ENCODE assay signal across 9 mouse cellular contexts in the genomic region with DNA sequence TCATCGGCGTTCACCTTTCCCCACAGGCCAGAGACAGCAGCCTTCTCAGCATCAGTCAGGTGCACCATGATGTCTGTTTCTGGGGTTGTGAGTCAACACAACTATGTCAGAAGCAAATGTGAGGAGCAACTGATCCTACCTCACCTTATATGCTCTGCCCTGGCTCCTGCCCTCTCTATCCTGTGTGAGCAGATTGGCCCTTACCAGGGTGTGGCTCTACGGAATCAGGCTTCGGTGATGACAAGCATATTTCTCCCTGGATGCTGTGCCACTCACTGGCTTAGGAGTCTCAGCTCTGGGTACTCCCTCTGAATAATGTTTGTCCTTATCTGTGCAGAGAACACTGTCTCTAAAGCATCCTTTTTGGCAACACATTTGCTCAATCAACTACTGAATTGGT. TPM values are rescaled to one million over a fixed set of nuclear protein-coding genes. Genes with fewer than 3 reads are reported as not detected.
DNase-seq lines count a peak whose midpoint lies in the region; TF ChIP-seq lines count a peak whose summit lies in the region.
"Had no signal": no experiment of that assay in that cellular context is flagged by ENCODE, and none has a peak within 500 bp of the region (broad histone marks: within the 10 kb centered on the region; RNA-seq: fewer than 3 reads in every experiment).

A gene (minus strand): TSS at position 289 of the 400 bp plus-strand sequence.

- H3K9me3 ChIP-seq in midbrain, embryonic 10.5 days (replicated peaks) = no peaks in the 10 kb centered on the region

- H3K4me3 ChIP-seq in heart, adult 2 months = no peak within 1 kb of the TSS
- no peak within 1 kb of the TSS for H3K4me3 ChIP-seq in brown adipose tissue, adult 24 weeks (ENCODE audit: insufficient read depth, low read depth, low read length)
- no peak within 1 kb of the TSS for H3K4me3 ChIP-seq in midbrain, embryonic 10.5 days

- no peak within 1 kb of the TSS for H3K27ac ChIP-seq in heart, adult 2 months
- no peak within 1 kb of the TSS for H3K27ac ChIP-seq in brown adipose tissue, adult 24 weeks (replicated peaks; ENCODE audit: low read depth, low read length)
- H3K27ac ChIP-seq in midbrain, embryonic 10.5 days (replicated peaks) = no peak within 1 kb of the TSS

- no peak for DNase-seq in heart, adult 2 months
- DNase-seq in heart, adult 9 months (ENCODE audit: low spot score in 2 of 2) = no peak
- DNase-seq in gastrocnemius, postnatal 4 days (ENCODE audit: low spot score in 2 of 2) = no peak
- no peak for DNase-seq in large intestine, adult 2 months (ENCODE audit: low read depth, low spot score)
- no peak for DNase-seq in midbrain, embryonic 10.5 days (ENCODE audit: low spot score)
- no peak for DNase-seq in right cerebral cortex, postnatal 36 days (ENCODE audit: low spot score in 2 of 2)
- no peak for DNase-seq in cerebellum, postnatal 4 days (ENCODE audit: low spot score in 2 of 2)

- no peaks in the 10 kb centered on the region for H3K27me3 ChIP-seq in heart, adult 2 months (ENCODE audit: control insufficient read depth, insufficient read depth, low read length)
- H3K27me3 ChIP-seq in midbrain, embryonic 10.5 days (ENCODE audit: low read depth, poor library complexity, severe bottlenecking) = no peaks in the 10 kb centered on the region

- H3K79me2 ChIP-seq in heart, adult 2 months (replicated peaks; ENCODE audit: control insufficient read depth, insufficient read depth, low read length) = no peaks in the 10 kb centered on the region

- no peaks in the 10 kb centered on the region for H3K36me3 ChIP-seq in heart, adult 2 months (ENCODE audit: control insufficient read depth, insufficient read depth, low read length)
- no peaks in the 10 kb centered on the region for H3K36me3 ChIP-seq in midbrain, embryonic 10.5 days

- H3K9ac ChIP-seq in heart, adult 2 months (ENCODE audit: low read depth, low read length) = no peak within 1 kb of the TSS

- H3K4me1 ChIP-seq in heart, adult 2 months (ENCODE audit: control insufficient read depth, insufficient read depth, low read length) = no peaks in the 10 kb centered on the region
- H3K4me1 ChIP-seq in brown adipose tissue, adult 24 weeks (ENCODE audit: control insufficient read depth, insufficient read depth, insufficient read length, low read length) = no peaks in the 10 kb centered on the region
- H3K4me1 ChIP-seq in midbrain, embryonic 10.5 days = no peaks in the 10 kb centered on the region

- TF ChIP-seq POLR2A in heart, adult 2 months (IDR thresholded peaks at IDR 0.05; ENCODE audit: insufficient read depth, low read depth, low read length) = no peak

- intact Hi-C loops in heart, adult 2 months (cut with DNase I) = no loop called here

- TF ChIP-seq CTCF in heart, adult 2 months (IDR thresholded peaks at IDR 0.05) = no peak

- 92% methylated on average over 4 of the region's 4 CpGs for WGBS in heart, adult 2 months
- 90% methylated on average over 4 of the region's 4 CpGs for WGBS in large intestine, adult 2 months
- WGBS in midbrain, embryonic 10.5 days = 90% methylated on average over 4 of the region's 4 CpGs

- TF ChIP-seq EP300 in heart, adult 2 months (IDR thresholded peaks at IDR 0.05; ENCODE audit: insufficient read depth, low read depth, low read length) = no peak

RNA-seq across cellular contexts. Expression of the gene that starts here (rescaled TPM):
- total RNA-seq in heart, adult 2 months (2021) = over 10,000 TPM in 1 of 2 experiments, 1,000 to 10,000 TPM in 1; 5,780 to 41,164 TPM
- polyA plus RNA-seq in heart, adult 2 months (2012; rRNA removed) = 10,215 and 68,774 TPM in 2 replicates
- 880 and 4,613 TPM in 2 replicates for polyA plus RNA-seq in brown adipose tissue, adult 24 weeks (2012; ENCODE audit: insufficient read depth, insufficient read length, missing spikeins)
- total RNA-seq in gastrocnemius, postnatal 4 days (2021) = 100 to 1,000 TPM; 289 to 541 TPM
- 97.3 and 114 TPM in 2 replicates for polyA plus RNA-seq in large intestine, adult 2 months (2012; rRNA removed)
- 74.3 and 117 TPM in 2 replicates for polyA plus RNA-seq in midbrain, embryonic 10.5 days (2016; fragmentation: Nextera tagmentation; extraction: Ambion mirVana)
- polyA plus RNA-seq: C2C12 had no signal

Comparison
In these comparisons a context has a peak if more than half of its experiments do, and no peak if none do; other contexts are left out.
1. RNA of the gene that starts here (total RNA-seq): 5,780 to 41,164 TPM in heart, adult 2 months; 289 to 541 TPM in gastrocnemius, postnatal 4 days; every median in the first group is over 10 times any median in the second.